Mouse (Mus musculus) spleen, postnatal 0 days (tissue): Measurements from ENCODE around the gene Nkrf. TPM values are rescaled to one million over a fixed set of nuclear protein-coding genes. Genes with fewer than 3 reads are reported as not detected.

Source experiments
- polyA plus RNA-seq: library from polyadenylated mRNA; unstranded; fragments of >200 nt; fragmentation: Nextera tagmentation; extraction: Ambion mirVana; gene quantifications from 2 replicates; pipeline ENCODE4 v1.2.1, GENCODE M21; 2015

Nkrf gene
- polyA plus RNA-seq, result 1.5 and 1.8 TPM in 2 replicates

GRCm38 (mm10) chrX:36902321-36903114, at the start of gene Nkrf:
Gene Nkrf, minus strand, starts transcription at chrX:36902899.

GRCm38 (mm10) chrX:36873765-36874164, 28.9 kb downstream of the Nkrf start, which contains the start of the genes Ube2a and C330007P06Rik:
Gene Ube2a, plus strand, starts transcription at chrX:36873900.
Gene C330007P06Rik, minus strand, starts transcription at chrX:36874111.

Other genes with a start within 250 kb of the Nkrf start
- gene Slc25a43, start 159.2 kb downstream of the Nkrf start, polyA plus RNA-seq, result 1.2 and 1.5 TPM in 2 replicates
- 514 and 549 TPM in 2 replicates for gene Slc25a5, start 107.2 kb downstream of the Nkrf start, polyA plus RNA-seq
- gene Ube2a, start 29.0 kb downstream of the Nkrf start, polyA plus RNA-seq, result 132 and 136 TPM in 2 replicates
- 15.2 and 17.7 TPM in 2 replicates for gene C330007P06Rik, start 28.8 kb downstream of the Nkrf start, polyA plus RNA-seq
- gene Sept6, start 88.9 kb upstream of the Nkrf start, polyA plus RNA-seq, result 7.2 and 8.9 TPM in 2 replicates
- 0.12 and 0.36 TPM in 2 replicates for gene Sowahd, start 145.9 kb upstream of the Nkrf start, polyA plus RNA-seq
- 658 and 701 TPM in 2 replicates for gene Rpl39, start 182.5 kb upstream of the Nkrf start, polyA plus RNA-seq
- 21.4 and 22.3 TPM in 2 replicates for gene Upf3b, start 207.4 kb upstream of the Nkrf start, polyA plus RNA-seq
- 10.0 and 12.0 TPM in 2 replicates for gene Nkap, start 223.9 kb upstream of the Nkrf start, polyA plus RNA-seq